Mouse (Mus musculus): ENCODE measurements around the gene Slc26a3. TPM values are rescaled to one million over a fixed set of nuclear protein-coding genes. Genes with fewer than 3 reads are reported as not detected.

The Slc26a3 gene
- 0.06 TPM in 2 replicates for polyA plus RNA-seq (2012; rRNA removed)

GRCm38 (mm10) chr12:31390571-31390970, at the start of gene Slc26a3:
Gene Slc26a3, plus strand, starts transcription at chr12:31390871.

DNA sequence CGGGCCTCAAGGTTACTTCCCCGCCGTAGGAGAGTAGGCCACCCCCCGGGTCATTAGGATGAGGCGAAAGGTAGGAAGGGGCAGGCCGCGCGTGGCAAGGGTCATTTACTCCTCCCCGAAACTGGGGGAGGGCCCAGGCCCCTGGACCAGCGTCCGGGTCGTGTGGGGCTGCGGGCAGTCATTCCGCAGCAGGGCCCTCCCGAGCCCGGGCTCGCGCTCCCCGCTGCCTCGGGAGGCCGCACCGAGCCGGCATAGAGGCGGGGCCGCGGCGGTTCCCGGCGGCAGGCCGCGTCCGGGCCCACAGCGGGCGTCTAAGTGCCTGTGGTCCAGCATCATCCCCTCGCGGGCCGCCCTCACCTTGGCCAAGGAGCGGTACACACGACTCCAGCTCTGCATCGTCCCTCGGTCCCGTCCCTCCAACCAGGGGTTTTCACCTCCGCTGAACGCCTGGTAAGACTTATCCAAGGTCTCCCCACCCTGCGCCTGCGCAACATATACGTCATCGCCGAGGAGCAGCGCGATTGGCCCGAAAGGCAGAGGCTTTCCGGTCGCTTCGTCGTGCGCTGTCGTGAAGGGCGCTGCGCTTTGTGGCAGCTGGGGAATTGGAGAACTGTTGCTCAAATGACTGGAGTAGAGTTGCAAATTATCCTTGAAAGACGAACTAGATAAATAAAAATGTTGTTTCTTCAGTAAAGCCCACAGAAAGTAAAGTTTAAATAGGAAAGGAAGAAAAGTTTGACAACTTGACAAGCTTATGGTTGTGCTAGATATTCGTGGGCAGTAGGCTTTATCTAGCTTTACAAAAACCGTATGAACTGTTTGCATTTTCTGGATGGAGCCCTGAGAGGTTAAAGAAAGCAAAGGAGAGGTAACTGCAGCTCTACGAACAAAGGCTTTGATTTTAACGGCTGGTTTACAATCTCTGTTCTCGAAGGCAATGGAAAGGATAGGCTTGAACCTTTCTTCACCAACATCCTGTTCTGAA, 39.4 kb upstream of the Slc26a3 start, which contains the start of gene Dld:
Gene Dld, minus strand, starts transcription at position 510 of the 985 bp plus-strand sequence.

GRCm38 (mm10) chr12:31499314-31500131, 108.9 kb downstream of the Slc26a3 start, which contains the start of gene Cbll1:
Gene Cbll1, minus strand, starts transcription at chr12:31499616.

Other genes starting within 250 kb of the Slc26a3 start
- gene Gm6993, start 150.1 kb upstream of the Slc26a3 start, polyA plus RNA-seq (2012; rRNA removed): not detected in 2 replicates
- 20.7 and 34.4 TPM in 2 replicates for gene Lamb1, start 125.6 kb upstream of the Slc26a3 start, polyA plus RNA-seq (2012; rRNA removed)
- 70.4 and 76.6 TPM in 2 replicates for gene Dld, start 39.4 kb upstream of the Slc26a3 start, polyA plus RNA-seq (2012; rRNA removed)
- 13.0 and 14.3 TPM in 2 replicates for gene Cbll1, start 108.7 kb downstream of the Slc26a3 start, polyA plus RNA-seq (2012; rRNA removed)
- 0.05 and 0.20 TPM in 2 replicates for gene Slc26a4, start 169.1 kb downstream of the Slc26a3 start, polyA plus RNA-seq (2012; rRNA removed)
- 12.3 and 12.5 TPM in 2 replicates for gene Bcap29, start 243.8 kb downstream of the Slc26a3 start, polyA plus RNA-seq (2012; rRNA removed)

Data from central nervous system, embryonic 14 days (tissue).